ENCODE assay signal across 14 mouse cellular contexts in the genomic region with DNA sequence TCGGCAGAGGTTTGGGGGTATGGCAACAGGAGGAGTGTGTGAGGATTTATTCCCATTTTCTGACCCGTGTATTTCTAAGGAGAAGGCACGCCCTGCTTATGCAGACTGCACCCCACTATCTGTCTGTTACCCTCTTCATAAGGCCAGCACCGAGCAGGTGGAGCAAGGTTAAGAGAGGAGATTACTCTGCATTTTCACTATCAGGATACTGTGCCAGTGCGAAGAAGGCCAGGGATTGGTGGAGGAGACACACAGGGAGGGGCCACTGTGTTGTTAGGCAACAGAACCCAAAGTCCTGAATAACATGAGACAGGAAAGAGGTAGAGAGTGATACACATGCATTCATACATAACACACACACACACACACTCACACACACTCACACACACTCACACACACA.
DNase-seq lines count a peak whose midpoint lies in the region; ATAC-seq and TF ChIP-seq lines count a peak whose summit lies in the region.
"Had no signal": no experiment of that assay in that cellular context is flagged by ENCODE, and none has a peak within 500 bp of the region (broad histone marks: within the 10 kb centered on the region; RNA-seq: fewer than 3 reads in every experiment).

No protein-coding gene starts in this region.

- no peak overlapping the region for H3K4me3 ChIP-seq in heart, embryonic 16.5 days (ENCODE audit: low read length)
- no peak overlapping the region for H3K4me3 ChIP-seq in embryonic facial prominence, embryonic 10.5 days
- H3K4me3 ChIP-seq in liver, embryonic 15.5 days (replicated peaks) = no peak overlapping the region
- H3K4me3 ChIP-seq: left cerebral cortex, adult 2 months; lung, embryonic 15.5 days had no signal

- H3K9me3 ChIP-seq in heart, embryonic 16.5 days (replicated peaks; ENCODE audit: control insufficient read depth, low read length) = no peaks in the 10 kb centered on the region
- H3K9me3 ChIP-seq in embryonic facial prominence, embryonic 10.5 days = no peaks in the 10 kb centered on the region
- H3K9me3 ChIP-seq in liver, embryonic 15.5 days (replicated peaks) = no peaks in the 10 kb centered on the region
- H3K9me3 ChIP-seq: lung, embryonic 15.5 days had no signal

- ATAC-seq in heart, embryonic 16.5 days (replicated peaks; ENCODE audit: extremely low read depth, insufficient read depth, low FRiP score) = peak; percentile 75
- peak; percentile 98 for ATAC-seq in liver, embryonic 15.5 days (ENCODE audit: insufficient read depth)

- H3K27ac ChIP-seq in heart, embryonic 16.5 days (ENCODE audit: low read length) = no peak overlapping the region
- no peak overlapping the region for H3K27ac ChIP-seq in embryonic facial prominence, embryonic 10.5 days (replicated peaks)
- H3K27ac ChIP-seq in liver, embryonic 15.5 days (replicated peaks) = peak overlapping the region; percentile 58
- H3K27ac ChIP-seq: left cerebral cortex, adult 2 months; lung, embryonic 15.5 days had no signal

- H3K9ac ChIP-seq in heart, embryonic 16.5 days (ENCODE audit: low read length) = no peak overlapping the region
- no peak overlapping the region for H3K9ac ChIP-seq in liver, embryonic 15.5 days
- H3K9ac ChIP-seq: lung, embryonic 15.5 days had no signal

- no peaks in the 10 kb centered on the region for H3K36me3 ChIP-seq in heart, embryonic 16.5 days (ENCODE audit: control insufficient read depth, insufficient read depth)
- H3K36me3 ChIP-seq in embryonic facial prominence, embryonic 10.5 days (replicated peaks) = no peaks in the 10 kb centered on the region
- no peaks in the 10 kb centered on the region for H3K36me3 ChIP-seq in liver, embryonic 15.5 days (replicated peaks)
- H3K36me3 ChIP-seq: lung, embryonic 15.5 days had no signal

- H3K27me3 ChIP-seq in heart, embryonic 16.5 days (ENCODE audit: control insufficient read depth, insufficient read depth, low read length) = no peaks in the 10 kb centered on the region
- H3K27me3 ChIP-seq in embryonic facial prominence, embryonic 10.5 days (replicated peaks; ENCODE audit: low read depth, poor library complexity, severe bottlenecking) = no peaks in the 10 kb centered on the region
- H3K27me3 ChIP-seq in liver, embryonic 15.5 days = no peaks in the 10 kb centered on the region
- H3K27me3 ChIP-seq: lung, embryonic 15.5 days had no signal

- intact Hi-C loops in heart, postnatal 25 days (cut with DNase I) = no loop called here

- TF ChIP-seq CTCF in brain, embryonic 14.5 days (IDR thresholded peaks at IDR 0.05; ENCODE audit: borderline replicate concordance, extremely low read depth, insufficient read depth, insufficient read length) = no peak

- 44% methylated on average over 5 of the region's 5 CpGs for WGBS in heart, embryonic 16.5 days
- WGBS in embryonic facial prominence, embryonic 10.5 days = 73% methylated on average over 5 of the region's 5 CpGs
- WGBS in liver, embryonic 15.5 days (ENCODE audit: insufficient replicate concordance) = 40% methylated on average over 5 of the region's 5 CpGs

- TF ChIP-seq POLR2A in brain, embryonic 14.5 days (IDR thresholded peaks at IDR 0.05; ENCODE audit: borderline replicate concordance, extremely low read depth, insufficient read depth, insufficient read length, poor library complexity, severe bottlenecking) = no peak

- H3K4me1 ChIP-seq in heart, embryonic 16.5 days (ENCODE audit: control insufficient read depth, insufficient read depth, low read length) = no peaks in the 10 kb centered on the region
- H3K4me1 ChIP-seq in embryonic facial prominence, embryonic 10.5 days = peaks cover 14% of the 10 kb centered on the region
- H3K4me1 ChIP-seq in liver, embryonic 15.5 days (replicated peaks) = peaks cover 14% of the 10 kb centered on the region; the same call in 1 of the 2 replicates
- H3K4me1 ChIP-seq: lung, embryonic 15.5 days had no signal

- H3K4me2 ChIP-seq in heart, embryonic 16.5 days (ENCODE audit: low read depth, low read length) = no peak overlapping the region
- H3K4me2 ChIP-seq in liver, embryonic 15.5 days = peak overlapping the region; percentile 16; the same call in 1 of the 2 replicates
- H3K4me2 ChIP-seq: lung, embryonic 15.5 days had no signal

- no peak for DNase-seq in heart, postnatal 25 days (ENCODE audit: low spot score)
- DNase-seq in brain, embryonic 14.5 days (ENCODE audit: low read depth) = peak; percentile 21
- peak; percentile 7 for DNase-seq in embryonic facial prominence, embryonic 10.5 days (ENCODE audit: low spot score)
- no peak for DNase-seq in layer of hippocampus, postnatal 36 days
- DNase-seq in adrenal gland, adult 8-10 months = no peak
- no peak for DNase-seq in cerebellum, adult 18-20 months
- DNase-seq: adrenal gland, postnatal 10 days; cerebellum, adult 11 months; embryo, embryonic 11 days; kidney, postnatal 4 days had no signal

Comparison
In these comparisons a context has a peak if more than half of its experiments do, and no peak if none do; other contexts are left out.
1. DNase-seq: peak in brain, embryonic 14.5 days (single experiment) and embryonic facial prominence, embryonic 10.5 days (single experiment); none in heart, postnatal 25 days (single experiment), layer of hippocampus, postnatal 36 days (0 of 2), adrenal gland, adult 8-10 months (single experiment) and cerebellum, adult 18-20 months (0 of 2).